Mouse (Mus musculus) forebrain, embryonic 13.5 days (tissue): ENCODE measurements around the gene Gm15128. TPM values are rescaled to one million over a fixed set of nuclear protein-coding genes. Genes with fewer than 3 reads are reported as not detected.
"Not testable (repeated sequence)": the region's sequence is repeated elsewhere in the genome, so short reads cannot be mapped to it uniquely, and the experiment has no call there.

Source experiments
- ATAC-seq: fragments of 200-750 bp; cut with Nextera tagmentation; 2 replicates; pipeline ENCODE4 v1.8.0; 2017
- H3K27ac ChIP-seq: fragments of 300-500 bp; sonication (generic); 2 replicates; pipeline ENCODE4 v1.5.1; 2015; ENCODE audit warnings: inconsistent platforms, mild to moderate bottlenecking, moderate library complexity
- H3K27me3 ChIP-seq: fragments of 300-500 bp; sonication (generic); 2 replicates; pipeline ENCODE4 v1.6.1; 2015; ENCODE audit warnings: mild to moderate bottlenecking, inconsistent platforms
- H3K36me3 ChIP-seq: fragments of 300-500 bp; sonication (generic); 2 replicates; pipeline ENCODE4 v1.6.1; 2015; ENCODE audit warnings: mild to moderate bottlenecking, inconsistent platforms; ENCODE audit not compliant: poor library complexity, severe bottlenecking
- H3K4me1 ChIP-seq: fragments of 300-500 bp; sonication (generic); 2 replicates; pipeline ENCODE4 v1.6.1; 2015; ENCODE audit warnings: inconsistent platforms
- H3K4me2 ChIP-seq: fragments of 300-500 bp; sonication (generic); 2 replicates; pipeline ENCODE4 v1.6.1; 2015; ENCODE audit warnings: inconsistent platforms, mild to moderate bottlenecking, moderate library complexity
- H3K4me3 ChIP-seq: fragments of 300-500 bp; sonication (generic); 2 replicates; pipeline ENCODE4 v1.5.1; 2015; ENCODE audit warnings: mild to moderate bottlenecking, inconsistent platforms
- H3K9ac ChIP-seq: fragments of 300-500 bp; sonication (generic); 2 replicates; pipeline ENCODE4 v1.6.1; 2015; ENCODE audit warnings: mild to moderate bottlenecking, inconsistent platforms
- H3K9me3 ChIP-seq: fragments of 300-500 bp; sonication (generic); replicated peaks from 2 replicates; pipeline ENCODE4 v1.6.1; 2016; ENCODE audit warnings: inconsistent platforms
- WGBS: fragments of 180-500 bp; shearing (Covaris S2); methylation state at CpG from one replicate; pipeline ENCODE4 v1.1.7; 2015; 5-methylcytosine and 5-hydroxymethylcytosine counted together
- polyA plus RNA-seq: library from polyadenylated mRNA; unstranded; fragments of >200 nt; fragmentation: Nextera tagmentation; extraction: Ambion mirVana; gene quantifications from 2 replicates; pipeline ENCODE4 v1.2.1, GENCODE M21; 2015

Gene Gm15128
- not detected in 2 replicates for polyA plus RNA-seq

DNA sequence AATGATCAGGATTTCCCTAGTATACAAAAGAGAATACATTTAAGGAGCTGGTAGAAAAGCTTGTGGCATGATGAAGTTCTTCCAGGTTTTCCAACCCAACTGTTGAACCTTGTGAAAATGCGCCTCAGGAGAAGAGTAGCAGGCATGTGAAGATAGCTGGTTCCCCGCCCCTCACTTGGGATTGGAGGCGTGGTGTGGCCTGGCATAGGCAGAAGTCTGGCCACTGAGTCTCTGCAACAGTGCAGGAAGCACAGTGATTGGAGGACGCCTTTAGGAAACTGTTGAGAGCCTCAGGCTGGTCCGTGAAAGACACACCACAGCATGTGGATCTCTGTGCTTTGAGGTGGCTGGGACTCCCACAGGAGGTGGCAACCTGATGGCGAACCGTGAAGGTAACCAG is at the start of gene Gm15128:
Gene Gm15128 (plus strand): TSS at position 301 of the 400 bp plus-strand sequence.
- ATAC-seq, H3K4me2 ChIP-seq, H3K4me3 ChIP-seq, H3K9me3 ChIP-seq, H3K27ac ChIP-seq, H3K27me3 ChIP-seq, H3K36me3 ChIP-seq, H3K9ac ChIP-seq, H3K4me1 ChIP-seq: not testable (repeated sequence)
- 83% methylated on average over 7 of the region's 7 CpGs for WGBS

Other genes starting within 250 kb of the Gm15128 start
- gene Lrch2, start 211.9 kb upstream of the Gm15128 start, polyA plus RNA-seq: 16.3 and 19.2 TPM in 2 replicates
- gene Gm15080, start 227.0 kb downstream of the Gm15128 start, polyA plus RNA-seq: not detected in 2 replicates